Mouse (Mus musculus) erythroblast, embryonic 14.5 days (primary cell): ENCODE data around the gene Tmem60.

Experiments used
- GATA1 ChIP-seq: IDR thresholded peaks from 2 replicates; pipeline ENCODE4 v1.6.1; 2012; ENCODE audit warnings: low read length, inconsistent platforms, mixed read lengths
- TAL1 ChIP-seq: IDR thresholded peaks from 3 replicates; pipeline ENCODE4 v1.6.1; 2012; ENCODE audit warnings: low read length, inconsistent platforms, mixed read lengths

- TF ChIP-seq GATA1 (no peak), TAL1 (no peak)
Observed at GRCm38 (mm10) chr5:20864216-20864969, 17.6 kb upstream of the Tmem60 start.
